Mouse (Mus musculus) lung, postnatal 25 days (tissue): ENCODE measurements at regions not wholly inside any gene's neighbourhood (a gene's known extent, or its start where the extent isn't known, plus 50 kb on each side); places are given as distances from the start of the nearest gene placed in this dataset.
"Not testable (repeated sequence)": the region's sequence is repeated elsewhere in the genome, so short reads cannot be mapped to it uniquely, and the experiment has no call there.

Experiments used
- DNase-seq: peaks from one replicate; pipeline ENCODE4 v3.0.0; 2022; ENCODE audit warnings: low spot score

- no peak for DNase-seq
Measured at GRCm38 (mm10) chr2:149283274-149283673, 121.6 kb upstream of the Cst10 start.

DNA sequence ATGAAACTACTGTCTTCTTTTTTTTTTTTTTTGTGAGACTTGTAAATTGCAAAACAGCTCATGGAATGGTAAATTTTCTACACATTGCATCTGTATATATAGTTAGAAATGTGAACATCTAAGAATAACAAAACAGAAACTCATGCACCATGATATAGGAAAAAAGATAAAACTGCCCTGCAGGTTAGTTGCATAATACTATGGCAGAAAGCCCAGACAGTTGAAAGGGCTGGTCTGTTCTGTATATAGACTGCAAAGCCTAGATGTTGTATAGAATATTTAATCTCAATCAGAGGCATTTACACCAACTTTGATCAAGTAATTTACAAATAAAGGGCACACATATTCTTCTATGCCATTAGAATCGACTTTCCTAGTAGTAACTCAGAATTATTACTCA is 120.7 kb upstream of the Cst10 start:
- no peak for DNase-seq

- DNase-seq: not testable (repeated sequence)
Measured at GRCm38 (mm10) chr2:149296936-149297335, 107.9 kb upstream of the Cst10 start.

GRCm38 (mm10) chr2:149305553-149305952 is 99.3 kb upstream of the Cst10 start:
- DNase-seq: no peak

- DNase-seq: peak; percentile 8
Measured at GRCm38 (mm10) chr2:149350239-149350811, 54.5 kb upstream of the Cst10 start.
